Mouse (Mus musculus) Patski (cell line): ENCODE measurements around the gene 2310007B03Rik. TPM values are rescaled to one million over a fixed set of nuclear protein-coding genes. Genes with fewer than 3 reads are reported as not detected.

ENCODE experiments used
- ATAC-seq: fragments of 100-300 bp; one replicate; pipeline ENCODE4 v1.8.0; 2021
- CTCF ChIA-PET: fragments of 350-600 bp; sonication (Branson Sonifier 250); formaldehyde crosslinking; loops from one replicate; lab custom pipeline; 2022; ENCODE audit warnings: inconsistent platforms; lab: Charles Lee
- POLR2A ChIA-PET: fragments of 350-600 bp; sonication (Branson Sonifier 250); formaldehyde crosslinking; loops from one replicate; lab custom pipeline; 2022; ENCODE audit warnings: antibody characterized with exemption, inconsistent platforms; lab: Charles Lee
- DNase-seq: peaks from one replicate; pipeline ENCODE4 v3.0.0-alpha.2; 2011; ENCODE audit warnings: low read depth, low spot score
- H3K27me3 ChIP-seq: fragments of 371-371 bp; one replicate; pipeline ENCODE4 v1.5.1; 2021
- CTCF ChIP-seq: fragments of 100-300 bp; IDR thresholded peaks from one replicate; pipeline ENCODE4 v1.5.1; 2021
- in situ Hi-C: fragments of 300-500 bp; cut with MboI; formaldehyde crosslinking; loops from 3 replicates; pipeline ENCODE4 v1.11.1; 2018; ENCODE audit warnings: low pct_unique_long_range_greater_than_20kb, mixed read lengths
- polyA plus RNA-seq: library from polyadenylated mRNA; unstranded; gene quantifications from one replicate; pipeline ENCODE4 v1.2.3, GENCODE M21; 2021

Gene 2310007B03Rik
- polyA plus RNA-seq, 1 experiment from 2014 or later = not detected

DNA sequence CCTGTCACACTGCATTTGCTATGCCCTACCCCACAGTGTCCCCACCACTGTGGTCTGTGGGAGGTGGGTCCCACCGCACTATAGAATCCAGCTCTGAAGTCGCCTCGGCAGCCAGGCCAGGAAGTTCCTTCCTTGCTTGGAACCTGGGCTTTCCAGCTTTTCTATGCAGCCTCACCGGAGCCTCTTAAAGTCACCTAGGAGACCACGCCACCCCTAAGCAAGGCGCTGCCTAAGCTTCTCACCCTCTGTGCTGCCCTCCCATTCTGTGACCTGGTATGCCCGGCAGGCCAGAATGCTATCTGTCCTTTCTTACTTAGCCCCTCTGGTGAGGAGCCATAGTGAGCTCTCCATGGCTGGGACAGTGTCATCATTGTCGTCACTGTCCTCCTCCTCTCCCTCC lies 602 bp upstream of the 2310007B03Rik start:
- in situ Hi-C loops = no loop called here
- TF ChIP-seq CTCF = no peak
- ChIA-PET POLR2A (no interaction called here), CTCF (no interaction called here)
- ATAC-seq (no peak), DNase-seq (no peak)
- H3K27me3 ChIP-seq = no peaks in the 10 kb centered on the region

DNA sequence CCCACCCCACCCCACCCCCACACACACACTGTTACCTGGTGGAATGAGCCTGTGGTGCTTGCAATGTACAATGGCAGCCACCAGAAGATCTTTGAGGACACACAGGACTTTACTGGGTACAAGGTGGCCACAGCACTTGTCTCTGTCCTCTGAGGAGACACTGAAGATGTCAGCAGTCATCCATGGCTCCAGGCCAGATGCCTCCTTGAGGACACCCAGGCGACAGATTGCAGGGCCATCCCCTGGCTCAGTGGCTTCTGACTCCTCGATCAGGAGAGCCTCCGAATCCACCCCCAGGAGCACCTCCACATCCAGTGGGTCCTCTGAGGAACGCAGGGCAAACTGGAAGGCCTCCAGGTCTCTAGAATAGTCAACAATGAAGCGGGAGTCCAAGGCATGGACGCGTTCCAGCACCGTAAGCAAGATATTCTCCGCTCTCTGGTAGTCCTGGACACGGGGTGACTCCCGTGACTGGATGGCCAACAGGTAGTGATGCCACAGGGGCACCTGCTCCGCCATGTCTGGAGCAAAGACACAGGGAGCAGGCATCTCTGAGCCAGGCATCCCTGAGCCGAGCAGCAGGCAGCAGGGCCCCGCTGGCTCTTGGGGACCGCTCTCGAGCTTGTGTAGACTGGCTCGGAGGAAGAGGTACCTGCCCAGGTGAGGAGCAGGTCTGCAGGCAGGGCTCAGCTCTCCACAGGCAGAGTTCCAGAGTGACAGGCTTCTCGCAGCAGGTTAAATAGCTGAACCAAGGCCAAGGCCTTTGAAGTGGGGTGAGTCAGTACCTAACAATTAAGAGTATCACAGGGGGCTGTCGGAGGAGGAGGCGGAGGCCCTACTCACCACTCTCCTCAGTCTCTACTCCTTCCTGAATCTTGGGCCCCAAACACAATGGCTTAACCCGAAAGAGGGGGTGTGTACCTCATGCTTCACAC lies 915 bp downstream of the 2310007B03Rik start:
- DNase-seq (no peak), ATAC-seq (peak; percentile 4)
- POLR2A ChIA-PET = no interaction called here
- CTCF ChIA-PET = interaction anchor here (1.1 kb wide), 1 partner anchor 31 kb away, joined by 4 read pairs; no protein-coding TSS in a partner anchor
- no peaks in the 10 kb centered on the region for H3K27me3 ChIP-seq
- TF ChIP-seq CTCF = no peak
- in situ Hi-C loops = no loop called here

DNA sequence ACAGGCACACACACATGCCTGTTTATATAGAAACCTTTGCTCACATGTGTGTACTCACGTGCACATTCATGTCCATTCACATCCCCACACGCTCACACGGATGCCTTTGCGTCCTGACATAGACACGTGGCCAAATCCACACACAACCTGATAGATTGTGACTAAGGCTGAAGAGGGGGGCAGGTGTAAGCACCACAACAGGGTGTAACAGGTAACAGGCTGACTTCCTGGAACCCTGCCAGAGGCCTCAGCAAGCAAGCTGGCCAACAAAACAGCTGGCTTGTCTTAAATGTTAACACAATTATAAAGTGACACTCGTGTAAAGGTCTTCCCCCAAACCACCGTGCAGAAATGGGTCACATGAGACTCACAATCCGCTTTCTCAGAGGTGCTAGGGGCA lies 1.8 kb downstream of the 2310007B03Rik start:
- no peak for TF ChIP-seq CTCF
- in situ Hi-C loops = no loop called here
- POLR2A ChIA-PET = no interaction called here
- ATAC-seq = no peak
- no peaks in the 10 kb centered on the region for H3K27me3 ChIP-seq
- CTCF ChIA-PET = no interaction called here
- DNase-seq = no peak

DNA sequence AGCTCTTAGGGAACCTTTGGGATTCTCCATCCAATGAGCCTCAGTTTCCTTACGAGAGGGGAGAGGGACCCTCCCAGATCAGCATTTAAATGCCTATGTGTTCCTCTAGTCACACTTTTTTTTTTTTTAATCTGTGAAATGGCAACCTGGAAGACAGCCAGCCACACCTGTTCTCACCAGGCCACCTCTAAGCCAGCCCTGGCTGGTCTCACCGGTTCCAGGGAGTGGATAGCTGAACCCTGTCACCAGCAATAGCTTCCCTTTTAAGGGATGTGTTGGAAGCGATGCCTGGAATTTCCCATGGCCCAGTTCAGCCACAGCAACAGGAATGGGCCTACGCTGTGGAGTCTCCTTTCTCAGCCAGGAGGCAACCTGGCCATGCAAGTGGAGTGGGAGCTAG lies 3.2 kb downstream of the 2310007B03Rik start:
- CTCF ChIA-PET = no interaction called here
- in situ Hi-C loops = no loop called here
- POLR2A ChIA-PET = no interaction called here

DNA sequence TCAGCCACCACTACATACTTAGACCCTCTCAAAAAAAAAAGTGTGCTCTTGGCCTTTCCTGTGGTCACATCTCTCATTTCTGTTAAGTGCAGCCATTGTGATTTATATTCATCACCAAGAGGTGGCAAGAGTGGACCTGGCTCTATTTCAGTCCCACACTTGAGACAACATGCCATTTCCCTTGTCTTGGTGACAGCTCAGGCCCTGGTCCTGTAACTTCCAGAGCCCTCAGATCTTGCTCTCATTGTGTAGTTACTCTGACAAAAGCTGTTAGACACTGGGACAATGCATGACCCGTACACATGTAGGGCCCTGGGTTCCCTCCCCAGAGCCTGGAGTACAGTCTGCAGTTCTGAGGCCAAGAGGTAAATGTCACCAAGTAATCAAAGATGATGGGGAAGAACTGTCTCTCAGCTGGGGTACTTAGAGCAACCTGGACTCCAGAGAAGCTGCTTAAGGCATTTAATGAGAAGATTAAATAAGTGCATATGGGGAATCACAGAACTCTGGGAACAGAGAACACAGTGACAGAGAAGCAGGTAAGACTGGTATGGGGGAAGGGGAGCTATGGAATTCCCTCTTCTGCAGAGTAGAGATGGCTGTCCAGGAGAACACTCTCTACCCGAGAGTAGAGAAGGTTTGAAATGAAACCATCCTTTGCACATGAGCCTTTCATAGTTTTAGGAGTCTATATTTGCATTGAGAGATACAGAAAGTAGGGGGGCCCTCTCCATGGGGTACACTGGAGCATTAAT lies 9.7 kb downstream of the 2310007B03Rik start:
- DNase-seq (no peak), ATAC-seq (no peak)
- H3K27me3 ChIP-seq = peaks cover 9% of the 10 kb centered on the region
- no peak for TF ChIP-seq CTCF
- CTCF ChIA-PET = no interaction called here
- in situ Hi-C loops = no loop called here
- POLR2A ChIA-PET = no interaction called here

More for the DNA sequence above, 3.2 kb downstream of the 2310007B03Rik start:
- no peak for TF ChIP-seq CTCF
- ATAC-seq = no peak
- no peaks in the 10 kb centered on the region for H3K27me3 ChIP-seq
- no peak for DNase-seq

DNA sequence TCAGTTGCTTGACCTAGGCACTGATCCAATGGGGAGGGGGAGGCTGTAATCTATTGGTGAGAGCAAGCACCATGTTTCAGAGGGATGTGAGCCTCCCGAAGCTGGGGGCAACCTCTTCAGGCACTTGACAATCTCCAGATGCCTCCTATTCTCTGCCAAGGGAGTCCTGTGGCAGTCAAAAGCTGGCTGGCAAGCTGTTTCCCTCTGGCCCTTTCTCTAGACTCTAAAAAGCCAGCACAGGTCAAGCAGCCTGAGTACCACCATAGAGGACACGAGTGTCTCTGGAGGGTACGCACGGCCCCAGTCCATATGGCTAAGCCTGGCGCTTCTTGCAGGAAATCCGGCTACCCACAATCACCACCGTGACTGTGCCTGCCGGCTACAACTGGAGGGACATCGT lies 16.6 kb downstream of the 2310007B03Rik start:
- in situ Hi-C loops = no loop called here
- POLR2A ChIA-PET = no interaction called here
- DNase-seq (no peak), ATAC-seq (no peak)
- TF ChIP-seq CTCF = no peak
- peaks cover 9% of the 10 kb centered on the region for H3K27me3 ChIP-seq
- CTCF ChIA-PET = interaction anchor here (1.5 to 1.7 kb wide), 2 partner anchors 9 to 16 kb away, joined by 3 to 4 read pairs; partner anchors contain the start of gene Agxt

DNA sequence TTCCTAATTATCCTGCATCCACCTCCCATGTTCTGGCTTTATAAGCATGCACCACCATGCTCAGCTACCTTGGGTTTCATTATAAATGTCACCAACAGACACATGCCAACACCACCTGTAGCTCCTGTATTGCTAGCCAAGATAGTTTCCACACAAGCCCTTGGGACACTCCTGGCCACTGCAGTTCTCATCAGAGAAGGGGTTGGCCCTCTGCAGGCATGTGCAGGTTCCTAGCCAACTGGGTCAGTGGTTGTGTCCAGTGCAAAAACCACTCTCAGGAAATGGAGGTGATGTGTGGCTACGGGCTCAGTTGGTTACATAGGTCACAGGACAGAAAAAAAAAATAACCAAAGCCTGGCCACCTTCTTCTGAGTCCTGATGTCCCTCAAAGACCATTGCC lies 17.9 kb downstream of the 2310007B03Rik start:
- no peak for ATAC-seq
- peaks cover 9% of the 10 kb centered on the region for H3K27me3 ChIP-seq
- in situ Hi-C loops = no loop called here
- no peak for DNase-seq
- CTCF ChIA-PET = no interaction called here
- no peak for TF ChIP-seq CTCF
- POLR2A ChIA-PET = no interaction called here

DNA sequence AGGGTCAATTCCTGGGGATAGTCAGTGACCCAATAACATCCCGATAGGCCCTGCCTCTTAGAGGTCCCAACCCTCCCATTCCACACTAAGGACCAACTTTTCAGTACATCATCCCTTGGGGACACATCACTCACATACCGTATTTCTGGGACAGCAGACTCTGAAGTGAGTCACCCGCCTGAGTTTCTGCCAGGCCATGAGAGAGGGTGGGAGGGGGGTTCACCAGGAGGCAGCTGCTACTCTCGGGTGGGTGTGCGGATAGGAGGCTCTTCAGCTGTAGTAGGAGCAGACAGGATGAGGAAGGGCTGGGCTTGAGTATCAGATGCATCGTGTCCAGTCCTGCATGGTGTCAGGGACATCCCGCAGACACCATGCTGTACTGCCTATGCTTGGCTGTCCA lies 21.0 kb downstream of the 2310007B03Rik start:
- in situ Hi-C loops = no loop called here
- no peak for TF ChIP-seq CTCF
- POLR2A ChIA-PET = no interaction called here
- CTCF ChIA-PET = no interaction called here
- DNase-seq (no peak), ATAC-seq (no peak)
- H3K27me3 ChIP-seq = peaks cover 7% of the 10 kb centered on the region

DNA sequence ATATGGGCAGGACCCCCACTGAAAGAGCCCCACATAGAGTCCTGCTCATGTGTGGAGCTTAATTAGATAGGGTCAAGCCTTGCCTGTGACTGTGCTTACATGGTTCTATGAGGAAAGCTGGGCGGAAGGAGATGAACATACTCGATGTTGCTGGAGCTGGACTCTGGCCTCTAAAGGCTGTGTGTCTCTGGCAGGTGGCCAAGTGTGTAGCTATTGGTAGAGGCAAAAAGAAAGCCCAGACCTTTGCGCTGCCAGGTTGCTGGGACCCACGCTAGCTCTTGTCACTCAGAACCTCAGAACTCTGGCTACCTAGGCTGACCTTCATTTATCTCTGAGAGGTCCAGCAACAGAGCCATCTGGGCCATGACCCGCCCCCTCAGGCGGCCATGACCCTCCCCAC lies 22.2 kb downstream of the 2310007B03Rik start:
- CTCF ChIA-PET = no interaction called here
- ATAC-seq = no peak
- no peak for TF ChIP-seq CTCF
- peaks cover 3% of the 10 kb centered on the region for H3K27me3 ChIP-seq
- DNase-seq = no peak
- POLR2A ChIA-PET = no interaction called here
- in situ Hi-C loops = no loop called here

DNA sequence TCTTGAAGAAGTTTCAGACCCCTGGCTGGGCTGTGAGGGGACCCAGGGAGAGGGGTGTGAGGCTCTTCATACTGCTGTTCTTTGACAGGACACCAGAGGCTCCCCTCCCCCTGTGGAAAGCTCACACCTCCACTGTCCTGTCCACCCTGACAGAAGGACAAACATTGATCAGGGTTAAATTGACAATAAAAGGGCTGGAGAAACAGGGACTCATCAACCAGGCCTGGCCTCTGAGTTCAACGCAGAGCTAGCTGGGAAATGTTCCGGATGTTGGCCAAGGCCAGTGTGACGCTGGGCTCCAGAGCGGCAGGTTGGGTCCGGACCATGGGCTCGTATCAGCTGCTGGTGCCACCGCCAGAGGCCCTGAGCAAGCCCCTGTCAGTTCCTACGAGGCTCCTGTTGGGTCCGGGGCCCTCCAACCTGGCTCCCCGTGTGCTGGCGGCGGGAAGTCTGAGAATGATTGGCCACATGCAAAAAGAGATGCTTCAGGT lies 25.7 kb downstream of the 2310007B03Rik start, which contains the start of gene Agxt:
TSS of gene Agxt (plus strand) at position 205 of the 491 bp plus-strand sequence.
- in situ Hi-C loops = no loop called here
- no peaks in the 10 kb centered on the region for H3K27me3 ChIP-seq
- ATAC-seq (no peak), DNase-seq (no peak)
- no peak for TF ChIP-seq CTCF
- ChIA-PET POLR2A (no interaction called here), CTCF (interaction anchor here (0.9 kb wide), 1 partner anchor 9 kb away, joined by 3 read pairs; no protein-coding TSS in a partner anchor)
